ENCODE assay signal across 14 mouse cellular contexts in the genomic region with DNA sequence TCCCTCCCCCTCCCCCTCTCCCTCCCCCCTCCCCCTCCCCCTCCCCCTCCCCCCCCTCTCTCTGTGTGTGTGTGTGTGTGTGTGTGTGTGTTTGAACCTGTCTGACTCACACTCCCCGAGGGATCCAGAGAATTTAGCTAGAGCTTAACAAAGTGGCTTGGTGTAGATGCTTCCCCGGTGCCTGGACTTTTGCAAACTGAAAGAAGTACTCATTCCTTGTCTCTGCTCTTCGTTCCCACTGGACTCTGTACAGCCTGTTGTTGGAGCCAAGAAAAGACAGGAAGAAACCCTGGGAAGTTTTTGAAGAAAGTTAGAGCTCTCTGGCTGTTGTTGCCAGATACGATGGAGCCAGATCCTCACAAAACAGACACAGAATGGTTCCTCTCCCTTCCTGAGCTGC.
DNase-seq lines count a peak whose midpoint lies in the region; ATAC-seq and TF ChIP-seq lines count a peak whose summit lies in the region.
"Had no signal": no experiment of that assay in that cellular context is flagged by ENCODE, and none has a peak within 500 bp of the region (broad histone marks: within the 10 kb centered on the region; RNA-seq: fewer than 3 reads in every experiment).

No protein-coding gene starts in this region.

- 0 out of 2 replicates have a peak, but pooled peaks cover 4% of the 10 kb centered on the region for H3K4me1 ChIP-seq in embryonic facial prominence, embryonic 15.5 days
- H3K4me1 ChIP-seq in midbrain, embryonic 14.5 days (ENCODE audit: control insufficient read depth, insufficient read depth, low read length): no peaks in the 10 kb centered on the region
- H3K4me1 ChIP-seq: midbrain, embryonic 10.5 days had no signal

- TF ChIP-seq CTCF in layer of hippocampus, adult 2 months (conservative IDR thresholded peaks at IDR 0.05): no peak

- no peak for DNase-seq in layer of hippocampus, adult 2 months (ENCODE audit: low spot score in 2 of 2)
- DNase-seq in layer of hippocampus, postnatal 25 days (ENCODE audit: extremely low spot score in 1 of 2, low spot score in 1 of 2): no peak
- DNase-seq in heart, postnatal 4 days: peak; percentile 27
- DNase-seq in lung, postnatal 25 days (ENCODE audit: low spot score): peak; percentile 16
- DNase-seq in left cerebral cortex, adult 11 months (ENCODE audit: low spot score): no peak
- DNase-seq in midbrain, embryonic 14.5 days: no peak
- no peak for DNase-seq in cerebellum, adult 18-20 months
- DNase-seq: cerebellum, postnatal 10 days; gastrocnemius, postnatal 14 days; liver; right cerebral cortex, postnatal 4 days; thymus, postnatal 36 days had no signal

- H3K9me3 ChIP-seq in embryonic facial prominence, embryonic 15.5 days (replicated peaks): no peaks in the 10 kb centered on the region
- H3K9me3 ChIP-seq in midbrain, embryonic 14.5 days (ENCODE audit: control insufficient read depth, low read length): no peaks in the 10 kb centered on the region
- H3K9me3 ChIP-seq: midbrain, embryonic 10.5 days had no signal

- H3K27me3 ChIP-seq in embryonic facial prominence, embryonic 15.5 days: no peaks in the 10 kb centered on the region
- H3K27me3 ChIP-seq in midbrain, embryonic 14.5 days (ENCODE audit: control insufficient read depth, insufficient read depth, low read length): no peaks in the 10 kb centered on the region

- H3K9ac ChIP-seq in embryonic facial prominence, embryonic 15.5 days: no peak overlapping the region
- no peak overlapping the region for H3K9ac ChIP-seq in midbrain, embryonic 14.5 days (replicated peaks; ENCODE audit: low read length)

- no peaks in the 10 kb centered on the region for H3K36me3 ChIP-seq in embryonic facial prominence, embryonic 15.5 days
- H3K36me3 ChIP-seq in midbrain, embryonic 14.5 days (ENCODE audit: control insufficient read depth, insufficient read depth, low read length): no peaks in the 10 kb centered on the region

- no peak overlapping the region for H3K4me2 ChIP-seq in embryonic facial prominence, embryonic 15.5 days (replicated peaks)
- H3K4me2 ChIP-seq in midbrain, embryonic 14.5 days (ENCODE audit: low read length): no peak overlapping the region

- WGBS in embryonic facial prominence, embryonic 15.5 days: 35% methylated on average over 4 of the region's 4 CpGs
- WGBS in midbrain, embryonic 14.5 days: 82% methylated on average over 4 of the region's 4 CpGs

- peak; percentile 69; the same call in 1 of the 2 replicates for ATAC-seq in embryonic facial prominence, embryonic 15.5 days (ENCODE audit: insufficient number of reproducible peaks, low FRiP score, low TSS enrichment, low read depth)
- ATAC-seq in midbrain, embryonic 14.5 days (ENCODE audit: low FRiP score, low TSS enrichment): no peak

- H3K27ac ChIP-seq in layer of hippocampus, adult 2 months: 0 out of 2 replicates have a peak overlapping the region, but pooled peaks have one; percentile 32
- 0 out of 2 replicates have a peak overlapping the region, but pooled peaks have one; percentile 1 for H3K27ac ChIP-seq in embryonic facial prominence, embryonic 15.5 days (replicated peaks)
- no peak overlapping the region for H3K27ac ChIP-seq in midbrain, embryonic 14.5 days (replicated peaks; ENCODE audit: low read depth, low read length)
- H3K27ac ChIP-seq: midbrain, embryonic 10.5 days had no signal

- no peak overlapping the region for H3K4me3 ChIP-seq in layer of hippocampus, adult 2 months
- no peak overlapping the region for H3K4me3 ChIP-seq in embryonic facial prominence, embryonic 15.5 days (replicated peaks)
- no peak overlapping the region for H3K4me3 ChIP-seq in midbrain, embryonic 14.5 days (replicated peaks; ENCODE audit: low read depth, low read length)
- H3K4me3 ChIP-seq: midbrain, embryonic 10.5 days had no signal

Comparison
In these comparisons a context has a peak if more than half of its experiments do, and no peak if none do; other contexts are left out.
1. DNase-seq: peak in heart, postnatal 4 days (single experiment) and lung, postnatal 25 days (single experiment); none in layer of hippocampus, adult 2 months (0 of 2), layer of hippocampus, postnatal 25 days (0 of 2), left cerebral cortex, adult 11 months (single experiment), midbrain, embryonic 14.5 days (single experiment) and cerebellum, adult 18-20 months (0 of 2).